Mouse (Mus musculus) forebrain, embryonic 16.5 days (tissue): Measurements from ENCODE around the gene Caprin1. TPM values are rescaled to one million over a fixed set of nuclear protein-coding genes. Genes with fewer than 3 reads are reported as not detected.
A peak's percentile ranks its signal among the peaks of the same experiment; 100 is the strongest.

ENCODE experiments used
- ATAC-seq: fragments of 200-750 bp; cut with Nextera tagmentation; 2 replicates; pipeline ENCODE4 v1.8.0; 2017; ENCODE audit warnings: mild to moderate bottlenecking, moderate library complexity
- H3K27ac ChIP-seq: fragments of 300-500 bp; sonication (generic); 2 replicates; pipeline ENCODE4 v1.5.1; 2014; ENCODE audit warnings: low read length, control low read depth
- H3K27me3 ChIP-seq: fragments of 300-500 bp; sonication (generic); replicated peaks from 2 replicates; pipeline ENCODE4 v1.6.1; 2014; ENCODE audit warnings: low read length; ENCODE audit not compliant: control insufficient read depth, insufficient read depth
- H3K36me3 ChIP-seq: fragments of 300-500 bp; sonication (generic); 2 replicates; pipeline ENCODE4 v1.6.1; 2014; ENCODE audit not compliant: control insufficient read depth, insufficient read depth
- H3K4me1 ChIP-seq: fragments of 300-500 bp; sonication (generic); replicated peaks from 2 replicates; pipeline ENCODE4 v1.6.1; 2014; ENCODE audit warnings: low read length; ENCODE audit not compliant: control insufficient read depth, insufficient read depth
- H3K4me2 ChIP-seq: fragments of 300-500 bp; sonication (generic); 2 replicates; pipeline ENCODE4 v1.6.1; 2014; ENCODE audit warnings: mild to moderate bottlenecking, low read length, control low read depth
- H3K4me3 ChIP-seq: fragments of 300-500 bp; sonication (generic); replicated peaks from 2 replicates; pipeline ENCODE4 v1.5.1; 2014; ENCODE audit warnings: mild to moderate bottlenecking, low read length, control low read depth
- H3K9ac ChIP-seq: fragments of 300-500 bp; sonication (generic); replicated peaks from 2 replicates; pipeline ENCODE4 v1.6.1; 2014; ENCODE audit warnings: low read depth, low read length, control low read depth
- H3K9me3 ChIP-seq: fragments of 300-500 bp; sonication (generic); 2 replicates; pipeline ENCODE4 v1.6.1; 2016; ENCODE audit warnings: low read length; ENCODE audit not compliant: control insufficient read depth
- WGBS: fragments of 180-500 bp; shearing (Covaris S2); extraction: QIAGEN DNeasy Blood & Tissue Kit; methylation state at CpG from one replicate; pipeline ENCODE4 v1.1.7; 2014; 5-methylcytosine and 5-hydroxymethylcytosine counted together
- polyA plus RNA-seq: library from polyadenylated mRNA; unstranded; fragments of >200 nt; fragmentation: Nextera tagmentation; extraction: Ambion mirVana; gene quantifications from 2 replicates; pipeline ENCODE4 v1.2.1, GENCODE M21; 2015

Gene Caprin1
- polyA plus RNA-seq, 1 experiment from 2014 or later = 472 TPM

- 60% methylated on average over 1 of the region's 1 CpGs for WGBS
- H3K4me1 ChIP-seq = peaks cover 7% of the 10 kb centered on the region
- no peak overlapping the region for H3K4me2 ChIP-seq
- peaks cover 18% of the 10 kb centered on the region for H3K36me3 ChIP-seq
- H3K27me3 ChIP-seq = no peaks in the 10 kb centered on the region
- no peaks in the 10 kb centered on the region for H3K9me3 ChIP-seq
- H3K4me3 ChIP-seq = no peak overlapping the region
- H3K27ac ChIP-seq = no peak overlapping the region
- no peak overlapping the region for H3K9ac ChIP-seq
- no peak for ATAC-seq
Observed at GRCm38 (mm10) chr2:103762492-103762891, 35.0 kb downstream of the Caprin1 start.

GRCm38 (mm10) chr2:103761993-103762392, 35.5 kb downstream of the Caprin1 start:
- H3K9ac ChIP-seq = no peak overlapping the region
- no peaks in the 10 kb centered on the region for H3K27me3 ChIP-seq
- ATAC-seq = no peak
- H3K27ac ChIP-seq = no peak overlapping the region
- no peaks in the 10 kb centered on the region for H3K9me3 ChIP-seq
- peaks cover 17% of the 10 kb centered on the region for H3K36me3 ChIP-seq
- H3K4me2 ChIP-seq = peak overlapping the region; percentile 74
- no peak overlapping the region for H3K4me3 ChIP-seq
- 35% methylated on average over 4 of the region's 4 CpGs for WGBS
- peaks cover 7% of the 10 kb centered on the region for H3K4me1 ChIP-seq

- Histone ChIP-seq H3K27ac (peak within 1 kb of the TSS; percentile 72), H3K4me2 (peak within 1 kb of the TSS; percentile 74), H3K27me3 (no peaks in the 10 kb centered on the region), H3K9me3 (no peaks in the 10 kb centered on the region), H3K9ac (peak within 1 kb of the TSS; percentile 65), H3K4me3 (peak within 1 kb of the TSS; percentile 77), H3K36me3 (peaks cover 9% of the 10 kb centered on the region), H3K4me1 (peaks cover 7% of the 10 kb centered on the region)
- under 1% methylated on average over 47 of the region's 47 CpGs for WGBS
- peak; percentile 98 for ATAC-seq
Observed at GRCm38 (mm10) chr2:103760906-103761716, 36.3 kb downstream of the Caprin1 start, which contains the start of gene Nat10. Nat10 (minus strand) TSS chr2:103761270.

- Histone ChIP-seq H3K36me3 (peaks cover 4% of the 10 kb centered on the region; the same call in 1 of the 2 replicates), H3K27ac (peak overlapping the region; percentile 65), H3K27me3 (no peaks in the 10 kb centered on the region), H3K4me3 (peak overlapping the region; percentile 77), H3K4me1 (peaks cover 7% of the 10 kb centered on the region), H3K4me2 (peak overlapping the region; percentile 74), H3K9me3 (no peaks in the 10 kb centered on the region), H3K9ac (peak overlapping the region; percentile 65)
- WGBS = under 1% methylated on average over 12 of the region's 12 CpGs
- ATAC-seq = peak; percentile 5; the same call in 1 of the 2 replicates
Observed at GRCm38 (mm10) chr2:103760421-103760820, 37.0 kb downstream of the Caprin1 start.

- H3K27ac ChIP-seq = no peak overlapping the region
- H3K9me3 ChIP-seq = no peaks in the 10 kb centered on the region
- H3K36me3 ChIP-seq = peaks cover 7% of the 10 kb centered on the region
- 86% methylated on average over 9 of the region's 9 CpGs for WGBS
- H3K4me3 ChIP-seq = no peak overlapping the region
- H3K27me3 ChIP-seq = no peaks in the 10 kb centered on the region
- H3K4me2 ChIP-seq = no peak overlapping the region
- peaks cover 7% of the 10 kb centered on the region for H3K4me1 ChIP-seq
- ATAC-seq = no peak
- H3K9ac ChIP-seq = no peak overlapping the region
Observed at GRCm38 (mm10) chr2:103755458-103756085, 41.9 kb downstream of the Caprin1 start.

GRCm38 (mm10) chr2:103754614-103755013, 42.8 kb downstream of the Caprin1 start:
- no peaks in the 10 kb centered on the region for H3K4me1 ChIP-seq
- WGBS = 93% methylated on average over 3 of the region's 3 CpGs
- no peaks in the 10 kb centered on the region for H3K27me3 ChIP-seq
- no peak overlapping the region for H3K4me2 ChIP-seq
- H3K9me3 ChIP-seq = no peaks in the 10 kb centered on the region
- no peak for ATAC-seq
- H3K27ac ChIP-seq = no peak overlapping the region
- no peak overlapping the region for H3K4me3 ChIP-seq
- H3K36me3 ChIP-seq = peaks cover 7% of the 10 kb centered on the region
- H3K9ac ChIP-seq = no peak overlapping the region

GRCm38 (mm10) chr2:103751771-103752170, 45.7 kb downstream of the Caprin1 start:
- WGBS = 93% methylated on average over 6 of the region's 6 CpGs
- Histone ChIP-seq H3K27ac (no peak overlapping the region), H3K4me2 (no peak overlapping the region), H3K36me3 (peaks cover 10% of the 10 kb centered on the region), H3K27me3 (no peaks in the 10 kb centered on the region), H3K4me3 (no peak overlapping the region), H3K4me1 (no peaks in the 10 kb centered on the region), H3K9me3 (no peaks in the 10 kb centered on the region), H3K9ac (no peak overlapping the region)
- ATAC-seq = no peak

GRCm38 (mm10) chr2:103749091-103749490, 48.4 kb downstream of the Caprin1 start:
- Histone ChIP-seq H3K9me3 (no peaks in the 10 kb centered on the region), H3K36me3 (peaks cover 10% of the 10 kb centered on the region), H3K4me1 (no peaks in the 10 kb centered on the region), H3K4me2 (no peak overlapping the region), H3K27ac (no peak overlapping the region), H3K4me3 (no peak overlapping the region), H3K9ac (no peak overlapping the region), H3K27me3 (no peaks in the 10 kb centered on the region)
- WGBS = 97% methylated on average over 3 of the region's 3 CpGs
- ATAC-seq = no peak

- ATAC-seq = no peak
- 92% methylated on average over 9 of the region's 9 CpGs for WGBS
- Histone ChIP-seq H3K9ac (no peak overlapping the region), H3K27me3 (no peaks in the 10 kb centered on the region), H3K27ac (no peak overlapping the region), H3K4me3 (no peak overlapping the region), H3K4me1 (no peaks in the 10 kb centered on the region), H3K36me3 (peaks cover 8% of the 10 kb centered on the region; the same call in 1 of the 2 replicates), H3K4me2 (no peak overlapping the region), H3K9me3 (no peaks in the 10 kb centered on the region)
Observed at GRCm38 (mm10) chr2:103747891-103748290, 49.6 kb downstream of the Caprin1 start.
